Mouse (Mus musculus) midbrain, embryonic 11.5 days (tissue): ENCODE measurements around the gene 1700016C15Rik. TPM values are rescaled to one million over a fixed set of nuclear protein-coding genes. Genes with fewer than 3 reads are reported as not detected.

Source experiments
- ATAC-seq: fragments of 200-750 bp; cut with Nextera tagmentation; 2 replicates; pipeline ENCODE4 v1.8.0; 2017; ENCODE audit warnings: moderate TSS enrichment, moderate library complexity; ENCODE audit not compliant: low FRiP score
- DNase-seq: peaks from one replicate; pipeline ENCODE4 v3.0.0; 2015; ENCODE audit warnings: low spot score; ENCODE audit errors: missing footprints
- H3K27ac ChIP-seq: fragments of 300-500 bp; sonication (generic); 2 replicates; pipeline ENCODE4 v1.5.1; 2014; ENCODE audit warnings: low read depth, low read length
- H3K27me3 ChIP-seq: fragments of 300-500 bp; sonication (generic); 2 replicates; pipeline ENCODE4 v1.6.1; 2014; ENCODE audit warnings: mild to moderate bottlenecking, low read length, moderate library complexity, mixed read lengths; ENCODE audit not compliant: control insufficient read depth, insufficient read depth
- H3K36me3 ChIP-seq: fragments of 300-500 bp; sonication (generic); 2 replicates; pipeline ENCODE4 v1.6.1; 2014; ENCODE audit warnings: mild to moderate bottlenecking, low read length, moderate library complexity, mixed read lengths; ENCODE audit not compliant: control insufficient read depth, insufficient read depth
- H3K4me1 ChIP-seq: fragments of 300-500 bp; sonication (generic); 2 replicates; pipeline ENCODE4 v1.6.1; 2014; ENCODE audit warnings: low read length; ENCODE audit not compliant: control insufficient read depth, insufficient read depth
- H3K4me2 ChIP-seq: fragments of 300-500 bp; sonication (generic); 2 replicates; pipeline ENCODE4 v1.6.1; 2014; ENCODE audit warnings: mild to moderate bottlenecking, moderate library complexity
- H3K4me3 ChIP-seq: fragments of 300-500 bp; sonication (generic); 2 replicates; pipeline ENCODE4 v1.5.1; 2014; ENCODE audit warnings: low read depth, low read length
- H3K9ac ChIP-seq: fragments of 300-500 bp; sonication (generic); 2 replicates; pipeline ENCODE4 v1.6.1; 2014; ENCODE audit warnings: low read length
- H3K9me3 ChIP-seq: fragments of 300-500 bp; sonication (generic); 2 replicates; pipeline ENCODE4 v1.6.1; 2016; ENCODE audit warnings: low read length; ENCODE audit not compliant: control insufficient read depth
- WGBS: fragments of 180-500 bp; shearing (Covaris S2); extraction: QIAGEN DNeasy Blood & Tissue Kit; methylation state at CpG from one replicate; pipeline ENCODE4 v1.1.7; 2014; 5-methylcytosine and 5-hydroxymethylcytosine counted together
- polyA plus RNA-seq: library from polyadenylated mRNA; unstranded; fragments of >200 nt; fragmentation: Nextera tagmentation; extraction: Ambion mirVana; gene quantifications from 2 replicates; pipeline ENCODE4 v1.2.1, GENCODE M21; 2014

Gene 1700016C15Rik
- polyA plus RNA-seq, 1 experiment from 2014 or later = not detected

DNA sequence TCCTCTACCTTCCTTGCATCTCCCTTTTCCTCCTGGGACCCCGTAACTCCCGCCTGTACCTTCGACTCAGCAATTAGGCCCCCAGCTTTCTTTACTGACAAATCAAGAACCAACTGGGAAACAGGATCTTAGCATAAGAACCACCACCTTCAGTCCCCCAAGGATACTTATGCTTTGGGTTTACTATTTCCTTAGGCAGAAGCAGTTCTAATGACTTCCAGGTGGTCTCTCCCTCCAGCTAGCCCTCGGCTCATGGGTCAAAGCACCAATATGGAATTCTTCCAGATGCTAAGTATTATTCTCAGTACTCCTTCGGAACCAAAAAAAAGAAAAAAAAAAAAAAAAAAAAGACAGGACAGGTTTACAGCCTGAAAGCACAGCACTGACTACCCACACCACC lies 27.6 kb downstream of the 1700016C15Rik start:
- Histone ChIP-seq H3K9me3 (no peaks in the 10 kb centered on the region), H3K4me3 (no peak overlapping the region), H3K36me3 (no peaks in the 10 kb centered on the region), H3K27me3 (no peaks in the 10 kb centered on the region), H3K4me1 (no peaks in the 10 kb centered on the region), H3K9ac (no peak overlapping the region), H3K4me2 (no peak overlapping the region), H3K27ac (no peak overlapping the region)
- ATAC-seq = no peak
- peak; percentile 49 for DNase-seq
- 88% methylated on average over 5 of the region's 5 CpGs for WGBS

DNA sequence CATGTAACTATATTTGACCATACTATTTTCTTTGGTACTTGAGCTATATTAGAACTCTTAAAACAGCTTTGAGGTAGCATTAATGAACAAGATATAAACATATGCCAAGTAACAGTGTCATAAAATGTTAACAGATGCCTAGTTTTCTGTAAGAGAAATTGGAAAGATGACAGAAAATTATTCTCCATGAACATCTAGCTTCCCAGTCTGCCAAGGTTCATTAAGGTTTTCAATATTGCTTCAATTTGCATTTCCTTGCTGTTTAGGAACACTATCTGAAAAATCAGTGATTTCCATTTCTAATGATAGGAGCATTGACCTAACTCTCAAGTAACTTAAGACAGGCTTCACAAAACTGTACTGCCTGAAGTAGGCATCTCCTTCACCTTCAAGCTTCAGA lies 39.3 kb downstream of the 1700016C15Rik start:
- peaks cover 5% of the 10 kb centered on the region; the same call in 1 of the 2 replicates for H3K36me3 ChIP-seq
- H3K4me3 ChIP-seq = no peak overlapping the region
- H3K9me3 ChIP-seq = no peaks in the 10 kb centered on the region
- H3K9ac ChIP-seq = no peak overlapping the region
- H3K4me2 ChIP-seq = no peak overlapping the region
- H3K27me3 ChIP-seq = no peaks in the 10 kb centered on the region
- H3K27ac ChIP-seq = no peak overlapping the region
- no peaks in the 10 kb centered on the region for H3K4me1 ChIP-seq
- DNase-seq (peak; percentile 67), ATAC-seq (no peak)

DNA sequence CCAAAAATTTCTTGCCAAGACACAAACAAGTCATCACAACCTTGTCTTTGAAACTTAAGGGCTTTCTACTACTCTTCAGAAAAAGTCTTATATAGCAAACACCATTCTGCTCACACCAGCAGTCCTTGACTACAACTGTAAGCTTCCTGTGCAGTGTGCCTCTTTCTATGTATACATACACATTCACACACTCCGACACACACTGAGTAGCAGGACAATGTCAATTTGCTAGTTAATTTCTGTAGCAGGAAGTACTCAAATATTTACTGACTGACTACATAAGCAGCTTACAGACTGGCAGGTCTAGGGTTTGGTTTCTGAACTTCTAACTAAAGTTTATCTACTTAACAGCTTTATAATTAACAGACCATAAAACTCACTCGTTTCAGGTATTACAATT lies 47.8 kb downstream of the 1700016C15Rik start:
- no peak overlapping the region for H3K4me3 ChIP-seq
- WGBS = 81% methylated on average over 2 of the region's 2 CpGs
- no peak overlapping the region for H3K27ac ChIP-seq
- H3K36me3 ChIP-seq = peaks cover 10% of the 10 kb centered on the region
- no peak overlapping the region for H3K9ac ChIP-seq
- H3K27me3 ChIP-seq = no peaks in the 10 kb centered on the region
- no peak for DNase-seq
- ATAC-seq = no peak
- H3K9me3 ChIP-seq = no peaks in the 10 kb centered on the region
- H3K4me1 ChIP-seq = no peaks in the 10 kb centered on the region
- no peak overlapping the region for H3K4me2 ChIP-seq

DNA sequence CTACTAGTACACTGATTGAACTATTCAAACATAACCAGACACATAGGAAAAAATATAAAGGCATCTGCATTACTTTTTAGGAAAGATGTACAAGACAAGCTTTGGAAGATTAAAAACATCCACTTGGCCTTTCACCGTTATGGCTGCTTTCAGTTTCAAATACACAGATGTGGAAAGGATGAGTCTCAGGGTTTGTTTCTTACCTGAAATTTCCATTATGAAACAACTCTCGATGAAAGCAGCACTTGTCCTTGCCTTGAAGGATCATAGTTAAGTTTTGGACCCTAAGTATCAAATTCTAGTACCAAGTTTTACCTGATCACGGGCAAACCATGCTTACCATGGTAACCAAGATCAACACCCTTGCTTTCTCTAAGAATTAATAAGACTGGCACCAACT lies 63.2 kb downstream of the 1700016C15Rik start:
- H3K9ac ChIP-seq = no peak overlapping the region
- no peak overlapping the region for H3K27ac ChIP-seq
- H3K4me3 ChIP-seq = no peak overlapping the region
- no peaks in the 10 kb centered on the region for H3K27me3 ChIP-seq
- H3K4me2 ChIP-seq = no peak overlapping the region
- peaks cover 12% of the 10 kb centered on the region for H3K4me1 ChIP-seq
- 89% methylated on average over 3 of the region's 3 CpGs for WGBS
- ATAC-seq (no peak), DNase-seq (no peak)
- H3K36me3 ChIP-seq = no peaks in the 10 kb centered on the region
- no peaks in the 10 kb centered on the region for H3K9me3 ChIP-seq

DNA sequence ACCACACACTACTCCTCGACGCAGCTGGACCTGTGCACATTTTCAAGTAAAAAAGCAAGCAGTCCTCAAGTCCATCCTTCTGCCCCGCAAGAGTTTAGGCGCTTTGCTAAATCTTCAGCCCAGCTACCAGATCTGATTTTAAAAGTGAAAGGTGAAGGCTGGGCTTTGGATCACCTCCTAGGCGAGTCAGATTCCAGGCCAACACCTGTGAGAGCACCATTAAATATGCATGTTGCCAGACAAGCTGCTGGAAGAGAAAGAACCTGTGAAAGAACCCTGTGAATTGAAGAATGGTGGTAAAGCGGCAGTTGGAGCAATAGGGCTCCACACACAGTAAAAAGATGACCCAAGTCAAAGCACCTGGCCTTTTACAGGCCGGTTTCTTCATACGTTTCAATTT lies 65.3 kb downstream of the 1700016C15Rik start:
- 7% methylated on average over 8 of the region's 8 CpGs for WGBS
- Histone ChIP-seq H3K9ac (peak overlapping the region; percentile 86), H3K27ac (no peak overlapping the region), H3K4me2 (peak overlapping the region; percentile 63), H3K36me3 (no peaks in the 10 kb centered on the region), H3K4me1 (peaks cover 12% of the 10 kb centered on the region), H3K9me3 (no peaks in the 10 kb centered on the region), H3K27me3 (no peaks in the 10 kb centered on the region), H3K4me3 (peak overlapping the region; percentile 84)
- peak; percentile 89 for DNase-seq
- no peak for ATAC-seq

DNA sequence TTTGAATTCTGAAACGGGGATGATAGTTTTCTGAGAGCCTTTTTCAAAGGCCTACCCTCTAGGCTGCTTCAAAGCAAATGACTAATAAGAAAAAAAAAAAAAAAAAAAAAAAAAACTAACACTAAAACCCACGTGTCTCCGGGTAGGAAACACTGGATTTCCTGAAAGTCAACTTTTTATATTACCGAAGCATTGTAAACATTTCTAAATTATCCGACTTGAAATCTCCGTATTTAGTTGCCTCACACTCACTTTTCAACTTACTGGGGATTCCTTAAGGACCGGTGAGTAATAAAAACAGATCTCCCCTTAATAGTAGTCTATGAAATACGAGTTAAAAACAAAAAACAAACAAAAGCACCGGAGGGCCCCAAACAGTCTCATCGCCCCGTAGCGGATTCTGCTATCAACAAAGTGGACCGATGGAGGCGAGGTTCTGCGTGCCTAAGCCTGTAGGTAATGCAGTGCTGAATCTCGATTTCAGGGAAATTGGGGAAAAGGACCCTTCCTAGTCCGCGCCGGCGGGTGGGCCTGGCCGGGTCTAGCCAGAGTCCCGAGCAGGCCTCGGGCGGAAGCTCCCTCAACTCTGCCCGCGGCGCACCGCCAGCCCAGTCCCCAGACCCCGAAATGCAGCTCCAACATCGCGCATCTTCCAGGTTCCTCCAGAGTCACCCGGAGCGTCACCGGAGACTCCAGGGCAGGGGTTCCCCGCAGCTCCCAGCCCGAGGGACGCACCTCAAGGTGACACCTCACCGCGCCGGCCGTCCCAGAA lies 66.0 kb downstream of the 1700016C15Rik start:
- Histone ChIP-seq H3K27me3 (no peaks in the 10 kb centered on the region), H3K9me3 (no peaks in the 10 kb centered on the region), H3K4me3 (peak overlapping the region; percentile 84), H3K4me2 (peak overlapping the region; percentile 63), H3K4me1 (peaks cover 12% of the 10 kb centered on the region), H3K36me3 (no peaks in the 10 kb centered on the region), H3K9ac (peak overlapping the region; percentile 86), H3K27ac (peak overlapping the region; percentile 85)
- ATAC-seq (no peak; the same call in 1 of the 2 replicates), DNase-seq (peak; percentile 96)
- under 1% methylated on average over 41 of the region's 41 CpGs for WGBS

DNA sequence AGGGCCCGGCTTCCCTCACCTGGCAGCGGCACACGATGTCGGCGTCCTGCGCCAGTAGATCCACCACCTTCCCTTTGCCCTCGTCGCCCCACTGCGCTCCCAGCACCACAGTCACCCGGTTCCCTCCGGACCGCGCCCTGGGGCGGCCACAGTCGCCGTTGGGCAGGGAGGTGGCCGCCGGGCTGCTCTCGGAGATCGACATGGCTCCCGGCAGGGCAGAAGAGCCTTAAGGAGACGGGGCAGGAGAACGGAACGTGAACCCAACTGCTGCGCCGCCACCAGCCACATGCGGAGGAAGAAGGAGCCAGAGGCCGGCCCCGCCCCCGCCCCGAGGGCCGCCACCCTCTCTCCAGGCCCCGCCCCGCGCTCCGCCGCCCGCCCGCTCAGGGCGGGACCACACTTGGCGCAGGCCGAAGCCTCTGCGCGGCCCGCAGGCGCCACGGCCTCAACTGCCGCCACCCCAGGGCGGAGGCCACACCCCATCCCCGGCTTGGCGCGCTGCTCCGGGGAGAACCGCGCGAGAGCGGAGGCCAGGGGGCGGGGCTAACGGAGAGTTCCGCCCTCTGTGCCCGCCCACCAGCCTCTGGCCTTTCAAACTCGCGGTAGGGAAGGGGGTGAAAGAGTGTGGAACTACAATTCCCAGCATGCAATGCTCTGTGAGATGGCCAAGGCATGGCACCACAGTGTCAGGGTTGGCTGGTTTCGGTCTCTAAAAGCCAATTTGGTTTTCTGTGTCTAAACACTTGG lies 66.8 kb downstream of the 1700016C15Rik start, which contains the start of gene Adss:
Gene Adss (minus strand): TSS at position 319 of the 747 bp plus-strand sequence.
- Histone ChIP-seq H3K36me3 (no peaks in the 10 kb centered on the region), H3K27me3 (no peaks in the 10 kb centered on the region)
- peak; percentile 99 for ATAC-seq

DNA sequence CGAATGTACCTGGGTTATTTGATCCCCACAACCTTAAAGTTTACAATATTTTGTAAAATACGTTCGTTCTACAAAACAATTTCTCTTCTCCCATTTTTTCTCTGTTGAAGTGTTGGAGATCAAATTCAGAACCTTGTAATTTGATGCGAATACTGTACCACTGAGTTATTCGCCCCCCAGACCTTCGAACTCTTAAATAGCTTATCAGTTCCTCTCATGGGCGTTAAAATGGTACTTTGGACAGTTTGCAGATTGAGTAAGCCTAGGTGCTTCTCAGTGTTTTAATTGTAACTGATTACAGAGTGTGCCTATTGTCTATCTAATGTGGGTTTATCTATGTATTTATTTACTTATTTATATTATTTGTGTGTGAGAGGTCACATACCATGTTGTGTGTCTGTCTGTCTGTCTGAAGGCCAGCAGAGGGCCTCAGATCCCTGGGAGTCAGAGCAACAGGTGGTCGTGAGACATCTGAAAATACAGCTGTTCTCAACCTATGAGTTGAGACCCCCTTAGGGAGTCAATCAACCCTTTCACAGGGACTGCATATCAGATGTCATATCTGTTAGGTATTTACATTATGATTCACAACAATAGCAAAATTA lies 67.6 kb downstream of the 1700016C15Rik start:
- Histone ChIP-seq H3K4me2 (no peak overlapping the region), H3K9ac (no peak overlapping the region), H3K4me3 (no peak overlapping the region), H3K36me3 (no peaks in the 10 kb centered on the region), H3K9me3 (no peaks in the 10 kb centered on the region), H3K4me1 (peaks cover 10% of the 10 kb centered on the region), H3K27ac (no peak overlapping the region), H3K27me3 (no peaks in the 10 kb centered on the region)
- ATAC-seq (no peak), DNase-seq (no peak)
- WGBS = 76% methylated on average over 8 of the region's 8 CpGs

More for the DNA sequence above, 66.8 kb downstream of the 1700016C15Rik start, which contains the start of gene Adss:
- Histone ChIP-seq H3K4me1 (peaks cover 12% of the 10 kb centered on the region), H3K9ac (peak within 1 kb of the TSS; percentile 86), H3K4me3 (peak within 1 kb of the TSS; percentile 84), H3K9me3 (no peaks in the 10 kb centered on the region), H3K27ac (peak within 1 kb of the TSS; percentile 85), H3K4me2 (peak within 1 kb of the TSS; percentile 63)
- peak; percentile 100 for DNase-seq
- under 1% methylated on average over 60 of the region's 64 CpGs for WGBS
